Mouse (Mus musculus) forebrain, embryonic 14.5 days (tissue): ENCODE measurements at regions not wholly inside any gene's neighbourhood (a gene's known extent, or its start where the extent isn't known, plus 50 kb on each side); places are given as distances from the start of the nearest gene placed in this dataset.
A peak's percentile ranks its signal among the peaks of the same experiment; 100 is the strongest.
"Not testable (repeated sequence)": the region's sequence is repeated elsewhere in the genome, so short reads cannot be mapped to it uniquely, and the experiment has no call there.

Source experiments
- ATAC-seq: fragments of 200-750 bp; cut with Nextera tagmentation; 2 replicates; pipeline ENCODE4 v1.8.0; 2017; ENCODE audit warnings: mild to moderate bottlenecking, moderate library complexity
- DNase-seq: peaks from one replicate; pipeline ENCODE4 v3.0.0-alpha.2; 2015; ENCODE audit warnings: low spot score
- H3K27ac ChIP-seq: fragments of 300-500 bp; sonication (generic); 2 replicates; pipeline ENCODE4 v1.5.1; 2014; ENCODE audit warnings: low read depth, mild to moderate bottlenecking, control low read depth, low read length, moderate library complexity
- H3K27me3 ChIP-seq: fragments of 300-500 bp; sonication (generic); replicated peaks from 2 replicates; pipeline ENCODE4 v1.6.1; 2014; ENCODE audit warnings: low read length, control low read depth, mixed read lengths; ENCODE audit not compliant: control insufficient read depth, insufficient read depth
- H3K36me3 ChIP-seq: fragments of 300-500 bp; sonication (generic); 2 replicates; pipeline ENCODE4 v1.6.1; 2014; ENCODE audit warnings: low read length, control low read depth; ENCODE audit not compliant: control insufficient read depth, insufficient read depth
- H3K4me1 ChIP-seq: fragments of 300-500 bp; sonication (generic); 2 replicates; pipeline ENCODE4 v1.6.1; 2014; ENCODE audit warnings: antibody characterized with exemption, low read length, control low read depth; ENCODE audit not compliant: control insufficient read depth, insufficient read depth
- H3K4me2 ChIP-seq: fragments of 300-500 bp; sonication (generic); 2 replicates; pipeline ENCODE4 v1.6.1; 2014; ENCODE audit warnings: mild to moderate bottlenecking, control low read depth, low read length
- H3K4me3 ChIP-seq: fragments of 300-500 bp; sonication (generic); 2 replicates; pipeline ENCODE4 v1.5.1; 2014; ENCODE audit warnings: low read depth, low read length, control low read depth
- H3K9ac ChIP-seq: fragments of 300-500 bp; sonication (generic); 2 replicates; pipeline ENCODE4 v1.6.1; 2014; ENCODE audit warnings: mild to moderate bottlenecking, low read length, control low read depth, moderate library complexity
- H3K9me3 ChIP-seq: fragments of 300-500 bp; sonication (generic); replicated peaks from 2 replicates; pipeline ENCODE4 v1.6.1; 2016; ENCODE audit warnings: low read length, control low read depth, mixed read lengths; ENCODE audit not compliant: control insufficient read depth
- WGBS: fragments of 180-500 bp; shearing (Covaris S2); extraction: QIAGEN DNeasy Blood & Tissue Kit; methylation state at CpG from one replicate; pipeline ENCODE4 v1.1.7; 2014; 5-methylcytosine and 5-hydroxymethylcytosine counted together

- no peaks in the 10 kb centered on the region for H3K27me3 ChIP-seq
- H3K4me2 ChIP-seq = no peak overlapping the region
- DNase-seq (no peak), ATAC-seq (no peak)
- H3K9ac ChIP-seq = no peak overlapping the region
- no peaks in the 10 kb centered on the region for H3K4me1 ChIP-seq
- H3K36me3 ChIP-seq = no peaks in the 10 kb centered on the region
- no peaks in the 10 kb centered on the region for H3K9me3 ChIP-seq
- no peak overlapping the region for H3K27ac ChIP-seq
- WGBS = 86% methylated on average over 3 of the region's 3 CpGs
- H3K4me3 ChIP-seq = no peak overlapping the region
Measured at GRCm38 (mm10) chr3:18471846-18472245, 523.6 kb downstream of the Cypt12 start.

- WGBS = 65% methylated on average over 2 of the region's 2 CpGs
Measured at GRCm38 (mm10) chr3:18479557-18479956, 531.3 kb downstream of the Cypt12 start.

GRCm38 (mm10) chr3:18482006-18482405 lies 533.8 kb downstream of the Cypt12 start:
- H3K4me2 ChIP-seq = no peak overlapping the region
- no peaks in the 10 kb centered on the region; the same call in 1 of the 2 replicates for H3K9me3 ChIP-seq
- no peak for ATAC-seq
- no peaks in the 10 kb centered on the region for H3K36me3 ChIP-seq
- DNase-seq = no peak
- no peaks in the 10 kb centered on the region for H3K27me3 ChIP-seq
- H3K9ac ChIP-seq = no peak overlapping the region
- no peak overlapping the region for H3K27ac ChIP-seq
- no peaks in the 10 kb centered on the region for H3K4me1 ChIP-seq
- 83% methylated on average over 2 of the region's 2 CpGs for whole genome bisulfite sequencing
- no peak overlapping the region for H3K4me3 ChIP-seq

More at GRCm38 (mm10) chr3:18479557-18479956, 531.3 kb downstream of the Cypt12 start:
- H3K4me1 ChIP-seq = no peaks in the 10 kb centered on the region
- no peaks in the 10 kb centered on the region for H3K36me3 ChIP-seq
- H3K4me3 ChIP-seq = no peak overlapping the region
- ATAC-seq = no peak
- no peak overlapping the region for H3K4me2 ChIP-seq
- H3K27ac ChIP-seq = no peak overlapping the region
- no peak overlapping the region for H3K9ac ChIP-seq
- no peaks in the 10 kb centered on the region for H3K27me3 ChIP-seq
- no peaks in the 10 kb centered on the region for H3K9me3 ChIP-seq
- DNase-seq = no peak

- no peaks in the 10 kb centered on the region for H3K4me1 ChIP-seq
- WGBS = 57% methylated on average over 2 of the region's 2 CpGs
- no peak overlapping the region for H3K27ac ChIP-seq
- no peak overlapping the region for H3K9ac ChIP-seq
- DNase-seq = peak; percentile 11
- H3K36me3 ChIP-seq = no peaks in the 10 kb centered on the region
- no peak overlapping the region for H3K4me2 ChIP-seq
- H3K27me3 ChIP-seq = no peaks in the 10 kb centered on the region
- no peaks in the 10 kb centered on the region; the same call in 1 of the 2 replicates for H3K9me3 ChIP-seq
- no peak for ATAC-seq
- no peak overlapping the region for H3K4me3 ChIP-seq
Measured at GRCm38 (mm10) chr3:18488886-18489285, 540.7 kb downstream of the Cypt12 start.

- no peak for DNase-seq
- ATAC-seq = no peak
- no peaks in the 10 kb centered on the region for H3K4me1 ChIP-seq
- no peak overlapping the region for H3K4me2 ChIP-seq
- no peaks in the 10 kb centered on the region for H3K27me3 ChIP-seq
- H3K36me3 ChIP-seq = no peaks in the 10 kb centered on the region
- H3K27ac ChIP-seq = no peak overlapping the region
- no peak overlapping the region for H3K9ac ChIP-seq
- H3K4me3 ChIP-seq = no peak overlapping the region
- no peaks in the 10 kb centered on the region for H3K9me3 ChIP-seq
- 26% methylated on average over 3 of the region's 3 CpGs for WGBS
Measured at GRCm38 (mm10) chr3:18522562-18522961, 574.4 kb downstream of the Cypt12 start.

- Histone ChIP-seq H3K27ac (no peak overlapping the region), H3K27me3 (no peaks in the 10 kb centered on the region), H3K4me2 (no peak overlapping the region), H3K4me3 (no peak overlapping the region), H3K9ac (no peak overlapping the region), H3K36me3 (no peaks in the 10 kb centered on the region), H3K4me1 (no peaks in the 10 kb centered on the region), H3K9me3 (no peaks in the 10 kb centered on the region)
- DNase-seq (no peak), ATAC-seq (no peak)
- WGBS = 67% methylated on average over 2 of the region's 2 CpGs
Measured at GRCm38 (mm10) chr3:18524011-18524410, 575.8 kb downstream of the Cypt12 start.

- H3K36me3 ChIP-seq = no peaks in the 10 kb centered on the region
- no peak overlapping the region for H3K4me3 ChIP-seq
- H3K9ac ChIP-seq = no peak overlapping the region
- no peaks in the 10 kb centered on the region for H3K4me1 ChIP-seq
- no peak for DNase-seq
- no peak overlapping the region for H3K27ac ChIP-seq
- H3K4me2 ChIP-seq = no peak overlapping the region
- H3K27me3 ChIP-seq = no peaks in the 10 kb centered on the region
- 97% methylated on average over 2 of the region's 2 CpGs for WGBS
- H3K9me3 ChIP-seq = no peaks in the 10 kb centered on the region
- no peak for ATAC-seq
Measured at GRCm38 (mm10) chr3:18557201-18557600, 609.0 kb downstream of the Cypt12 start.

- Histone ChIP-seq H3K4me1 (no peaks in the 10 kb centered on the region), H3K9ac (no peak overlapping the region), H3K4me2 (no peak overlapping the region), H3K9me3 (no peaks in the 10 kb centered on the region), H3K4me3 (no peak overlapping the region), H3K27ac (no peak overlapping the region), H3K27me3 (no peaks in the 10 kb centered on the region), H3K36me3 (no peaks in the 10 kb centered on the region)
- DNase-seq (peak; percentile 12), ATAC-seq (no peak)
- WGBS = 76% methylated on average over 4 of the region's 4 CpGs
Measured at GRCm38 (mm10) chr3:18560282-18560785, 612.1 kb downstream of the Cypt12 start.

GRCm38 (mm10) chr3:18580911-18581626 lies 632.9 kb downstream of the Cypt12 start:
- H3K4me3 ChIP-seq, H3K9me3 ChIP-seq, H3K36me3 ChIP-seq, H3K9ac ChIP-seq, H3K27ac ChIP-seq, H3K27me3 ChIP-seq, ATAC-seq, H3K4me2 ChIP-seq, H3K4me1 ChIP-seq: not testable (repeated sequence)
- DNase-seq = peak; percentile 5
- WGBS = 38% methylated on average over 12 of the region's 12 CpGs
